Mouse (Mus musculus) testis, adult 2 months (tissue): Measurements from ENCODE around the gene Kcnj8.

ENCODE experiments used
- CTCF ChIP-seq: fragments of 200-500 bp; IDR thresholded peaks from 2 replicates; pipeline ENCODE4 v1.5.1; 2012; ENCODE audit warnings: low read depth, mild to moderate bottlenecking, inconsistent platforms, low read length, moderate library complexity; ENCODE audit not compliant: control insufficient read depth, insufficient read depth, insufficient replicate concordance
- POLR2A ChIP-seq: fragments of 200-500 bp; IDR thresholded peaks from 2 replicates; pipeline ENCODE4 v1.6.1; 2012; ENCODE audit warnings: low read depth, mild to moderate bottlenecking, inconsistent platforms, low read length, moderate library complexity; ENCODE audit not compliant: control insufficient read depth

- no peak for TF ChIP-seq CTCF
- TF ChIP-seq POLR2A = no peak
These were observed 6.4 kb upstream of the Kcnj8 start for GRCm38 (mm10) chr6:142577801-142578200.
